Mouse (Mus musculus): ENCODE data around the gene Wdr83os. TPM values are rescaled to one million over a fixed set of nuclear protein-coding genes. Genes with fewer than 3 reads are reported as not detected.
"Not testable (repeated sequence)": the region's sequence is repeated elsewhere in the genome, so short reads cannot be mapped to it uniquely, and the experiment has no call there.

Gene Wdr83os
- polyA plus RNA-seq, 1 experiment from 2014 or later: 97.0 TPM

DNA sequence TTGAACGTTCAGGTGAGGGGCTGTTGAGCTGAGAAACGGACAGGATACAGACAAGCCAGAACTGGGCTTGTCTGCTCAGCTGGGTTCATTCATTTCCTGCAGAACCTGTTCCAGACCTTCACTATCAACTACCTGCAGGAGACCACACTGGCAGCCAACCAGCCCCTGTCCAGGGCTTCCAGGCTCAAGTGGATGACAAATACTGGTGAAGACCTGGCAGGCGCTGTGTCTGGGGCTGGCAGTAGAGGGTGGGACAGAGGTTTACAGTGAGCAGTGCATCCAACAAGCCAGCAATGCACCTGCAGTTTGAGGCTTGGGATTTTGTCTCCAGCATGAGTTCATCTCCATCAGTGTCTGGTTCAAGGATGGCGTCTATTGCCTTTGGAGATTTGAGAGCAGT is 16.3 kb downstream of the Wdr83os start:
- 81% methylated on average over 4 of the region's 4 CpGs for WGBS
- no peak overlapping the region for H3K4me3 ChIP-seq
- H3K36me3 ChIP-seq: peaks cover 49% of the 10 kb centered on the region
- no peaks in the 10 kb centered on the region for H3K4me1 ChIP-seq
- H3K27me3 ChIP-seq (ENCODE audit: insufficient read depth, poor library complexity, severe bottlenecking): no peaks in the 10 kb centered on the region
- H3K27ac ChIP-seq: no peak overlapping the region
- H3K9me3 ChIP-seq: no peaks in the 10 kb centered on the region
- DNase-seq (ENCODE audit: low spot score): peak; percentile 57

DNA sequence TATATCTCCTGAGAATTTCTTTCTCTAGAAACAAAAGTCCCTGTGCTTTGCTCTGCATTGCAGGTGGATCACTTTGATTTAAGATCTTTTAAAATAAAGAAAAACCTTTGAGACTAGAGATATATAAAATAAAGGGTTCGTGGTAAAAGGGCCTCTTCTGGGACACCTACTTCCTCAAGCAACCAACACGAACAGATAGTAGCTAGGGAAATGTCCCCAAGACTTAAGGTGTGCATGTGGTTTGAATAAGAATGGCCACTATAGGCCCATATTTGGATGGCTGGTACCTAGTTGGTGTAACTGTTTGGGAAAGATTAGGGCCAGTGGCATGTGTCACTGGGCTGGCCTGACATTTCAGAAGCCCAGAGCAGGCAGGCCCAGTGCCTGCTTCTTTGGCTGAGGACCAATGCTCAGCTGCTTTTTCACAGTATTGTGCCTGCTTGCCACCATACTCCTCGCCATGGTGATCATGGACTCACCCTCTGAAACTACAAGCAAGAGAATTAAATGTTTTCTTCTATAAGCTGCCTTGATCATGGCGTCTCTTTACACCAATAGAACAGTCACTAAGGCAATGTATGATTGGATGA is 19.6 kb downstream of the Wdr83os start:
- Histone ChIP-seq H3K36me3 (peaks cover 33% of the 10 kb centered on the region), H3K27me3 (ENCODE audit: insufficient read depth, poor library complexity, severe bottlenecking) (no peaks in the 10 kb centered on the region), H3K4me1 (no peaks in the 10 kb centered on the region), H3K4me3 (no peak overlapping the region), H3K27ac (no peak overlapping the region), H3K9me3 (no peaks in the 10 kb centered on the region)
- peak; percentile 68 for DNase-seq (ENCODE audit: low spot score)
- 73% methylated on average over 4 of the region's 4 CpGs for WGBS

DNA sequence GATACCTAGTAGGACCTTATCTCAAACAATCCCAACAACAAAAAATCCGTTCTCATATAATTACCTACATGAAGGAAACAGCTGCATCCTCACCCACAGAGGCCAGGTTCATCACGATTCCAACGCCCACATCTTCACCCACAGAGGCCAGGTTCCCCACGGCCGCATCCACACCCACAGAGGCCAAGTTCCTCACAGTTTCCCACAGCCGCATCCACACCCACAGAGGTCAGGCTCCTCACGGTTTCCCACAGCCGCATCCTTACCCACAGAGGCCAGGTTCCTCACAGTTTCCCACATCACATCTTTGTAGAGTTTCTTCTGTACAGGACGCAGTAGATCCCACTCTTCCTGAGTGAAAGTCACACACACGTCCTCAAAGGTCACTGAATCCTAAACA is 32.7 kb downstream of the Wdr83os start:
- peaks cover 23% of the 10 kb centered on the region for H3K36me3 ChIP-seq
- H3K4me1 ChIP-seq: no peaks in the 10 kb centered on the region
- H3K4me3 ChIP-seq: no peak overlapping the region
- peak; percentile 54 for DNase-seq (ENCODE audit: low spot score)
- H3K9me3 ChIP-seq: no peaks in the 10 kb centered on the region
- no peak overlapping the region for H3K27ac ChIP-seq
- WGBS: 91% methylated on average over 10 of the region's 10 CpGs
- no peaks in the 10 kb centered on the region for H3K27me3 ChIP-seq (ENCODE audit: insufficient read depth, poor library complexity, severe bottlenecking)

DNA sequence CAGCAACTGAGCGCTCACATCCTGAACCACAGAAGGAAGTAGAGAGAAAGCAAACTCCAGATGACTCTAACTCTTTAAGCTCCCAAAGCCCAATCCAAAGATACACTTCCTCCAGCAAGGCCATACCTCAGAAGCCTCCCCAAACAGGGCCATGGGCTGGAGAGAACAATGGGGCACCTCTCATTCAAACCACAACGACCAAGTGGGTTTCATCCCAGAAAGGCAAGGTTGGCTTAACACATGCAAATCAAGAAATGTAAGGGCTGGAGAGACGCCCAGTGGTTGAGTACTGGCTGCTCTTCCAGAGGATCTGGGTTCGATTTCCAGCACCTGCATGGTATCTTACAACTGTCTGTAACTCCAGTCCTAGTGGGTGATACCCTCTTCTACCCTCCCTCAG is 35.0 kb downstream of the Wdr83os start:
- Histone ChIP-seq H3K27ac (no peak overlapping the region), H3K9me3 (no peaks in the 10 kb centered on the region), H3K36me3 (peaks cover 12% of the 10 kb centered on the region), H3K4me3 (no peak overlapping the region), H3K27me3 (ENCODE audit: insufficient read depth, poor library complexity, severe bottlenecking) (no peaks in the 10 kb centered on the region), H3K4me1 (no peaks in the 10 kb centered on the region)
- DNase-seq (ENCODE audit: low spot score): peak; percentile 13
- WGBS: 73% methylated on average over 4 of the region's 4 CpGs

DNA sequence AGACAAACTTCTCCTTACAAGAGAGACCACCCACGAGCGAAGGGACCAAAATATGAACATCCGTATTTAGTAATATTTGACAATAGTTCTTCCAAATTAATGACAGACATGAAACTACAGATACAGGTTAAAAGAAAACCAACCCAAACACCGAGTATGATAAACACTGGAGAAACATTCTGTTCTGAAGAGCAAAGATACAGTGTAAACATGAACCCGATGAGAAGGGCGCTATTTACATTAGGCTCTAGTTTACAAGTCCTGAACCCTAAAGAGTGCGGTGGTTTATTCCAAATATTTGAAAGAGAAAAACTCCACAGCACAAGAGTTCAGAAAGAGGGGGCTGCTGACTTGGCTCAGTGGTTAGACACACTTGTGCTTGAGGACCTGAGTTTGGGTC is 36.4 kb downstream of the Wdr83os start:
- H3K9me3 ChIP-seq: no peaks in the 10 kb centered on the region
- H3K27me3 ChIP-seq (ENCODE audit: insufficient read depth, poor library complexity, severe bottlenecking): no peaks in the 10 kb centered on the region
- 0 out of 2 replicates have a peak, but pooled peaks cover 3% of the 10 kb centered on the region for H3K36me3 ChIP-seq
- 90% methylated on average over 7 of the region's 7 CpGs for WGBS
- no peaks in the 10 kb centered on the region for H3K4me1 ChIP-seq
- H3K4me3 ChIP-seq: no peak overlapping the region
- no peak overlapping the region for H3K27ac ChIP-seq
- peak; percentile 25 for DNase-seq (ENCODE audit: low spot score)

DNA sequence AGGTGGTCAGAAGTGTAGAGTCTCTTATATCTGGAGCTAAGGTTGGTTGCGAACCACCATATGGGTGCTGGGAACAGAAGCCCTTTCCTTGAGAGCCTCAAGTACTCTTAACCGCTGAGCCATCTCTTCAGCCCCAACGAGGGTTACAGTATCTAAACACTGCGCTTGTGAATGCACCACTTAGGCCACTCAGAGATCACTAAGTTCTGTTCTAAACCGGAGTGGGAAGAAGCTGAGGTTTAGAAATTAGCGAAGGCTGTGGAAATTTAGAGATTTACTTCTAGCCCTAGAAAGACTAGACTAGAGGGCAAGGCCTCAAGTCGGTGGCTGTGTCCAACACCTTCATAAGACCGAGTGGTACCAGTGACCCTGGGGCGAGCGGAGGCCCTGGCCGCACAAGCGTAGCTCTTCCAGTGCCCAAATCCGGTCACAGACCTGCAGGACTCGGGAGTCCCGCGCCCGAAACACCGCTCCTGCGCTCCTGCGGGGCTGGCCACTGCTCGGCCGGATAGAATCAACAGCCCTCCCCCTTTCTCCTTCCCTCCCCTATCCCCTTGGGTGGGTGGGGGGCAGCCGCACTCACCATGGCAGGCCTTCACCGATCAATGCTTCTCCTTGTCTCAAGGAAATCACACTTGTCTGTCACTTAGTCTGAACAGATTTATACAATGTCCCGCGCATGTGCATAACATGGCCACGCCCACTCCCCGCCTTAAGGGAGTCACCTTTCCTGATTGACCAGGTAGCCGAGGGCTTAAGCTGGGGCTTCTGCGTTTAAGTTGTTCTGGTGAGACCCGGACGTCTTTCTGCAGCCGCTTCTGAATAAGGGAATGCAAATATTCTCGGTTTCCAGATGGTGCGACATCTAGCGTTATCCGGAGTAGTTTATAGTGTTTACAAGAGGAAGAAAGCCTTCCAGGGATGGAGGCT is 38.8 kb downstream of the Wdr83os start:
- WGBS: 7% methylated on average over 37 of the region's 37 CpGs
- Histone ChIP-seq H3K27ac (peak overlapping the region; percentile 82), H3K27me3 (ENCODE audit: insufficient read depth, poor library complexity, severe bottlenecking) (no peaks in the 10 kb centered on the region)

DNA sequence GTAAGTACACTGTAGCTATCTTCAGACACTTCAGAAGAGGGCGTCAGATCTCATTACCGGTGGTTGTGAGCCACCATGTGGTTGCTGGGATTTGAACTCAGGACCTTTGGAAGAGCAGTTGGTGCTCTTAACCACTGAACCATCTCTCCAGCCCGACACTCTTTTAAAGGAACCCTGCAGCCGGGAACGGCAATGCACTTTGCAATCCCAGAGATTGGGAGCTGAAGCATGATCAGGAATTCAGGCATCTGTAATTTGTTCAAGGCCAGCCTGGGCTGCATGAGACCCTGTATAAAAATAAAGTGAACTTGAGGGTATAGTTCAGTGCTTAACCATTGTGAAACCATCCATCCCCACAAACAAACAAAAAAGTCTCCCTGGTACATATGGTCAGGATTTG is 39.7 kb downstream of the Wdr83os start:
- H3K36me3 ChIP-seq; H3K9me3 ChIP-seq; H3K27ac ChIP-seq; H3K4me1 ChIP-seq; H3K4me3 ChIP-seq; H3K27me3 ChIP-seq (ENCODE audit: insufficient read depth, poor library complexity, severe bottlenecking): not testable (repeated sequence)
- 82% methylated on average over 5 of the region's 5 CpGs for WGBS
- DNase-seq (ENCODE audit: low spot score): peak; percentile 66

More for the DNA sequence above, 38.8 kb downstream of the Wdr83os start:
- no peaks in the 10 kb centered on the region for H3K9me3 ChIP-seq
- H3K4me1 ChIP-seq: no peaks in the 10 kb centered on the region
- peak; percentile 87 for DNase-seq (ENCODE audit: low spot score)
- H3K4me3 ChIP-seq: peak overlapping the region; percentile 78
- no peaks in the 10 kb centered on the region for H3K36me3 ChIP-seq

DNA sequence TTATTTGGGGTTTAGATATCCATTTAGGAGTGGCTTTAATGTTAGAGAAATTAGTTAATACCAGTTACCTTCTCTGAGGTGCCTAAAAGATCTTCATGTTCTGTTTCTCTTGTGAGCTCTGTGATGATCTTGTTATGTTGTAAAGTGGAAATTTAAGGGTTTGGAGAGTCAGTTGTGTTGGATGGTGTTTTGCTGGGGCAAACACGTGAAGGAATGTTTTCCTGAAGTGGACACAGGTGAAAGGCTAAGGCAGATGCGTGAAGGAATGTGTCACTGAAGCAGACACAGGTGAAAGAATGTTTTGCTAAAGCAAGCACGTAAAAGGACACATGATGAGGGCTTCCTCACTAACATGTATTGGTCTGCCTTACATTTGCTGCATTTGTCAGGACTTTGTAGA is 42.5 kb downstream of the Wdr83os start, which contains the start of gene Zfp791:
Gene Zfp791 (minus strand): TSS at position 101 of the 400 bp plus-strand sequence.
- Histone ChIP-seq H3K4me1 (no peaks in the 10 kb centered on the region), H3K36me3 (no peaks in the 10 kb centered on the region), H3K27me3 (ENCODE audit: insufficient read depth, poor library complexity, severe bottlenecking) (no peaks in the 10 kb centered on the region), H3K4me3 (no peak within 1 kb of the TSS), H3K9me3 (no peaks in the 10 kb centered on the region), H3K27ac (no peak within 1 kb of the TSS)
- WGBS: 69% methylated on average over 3 of the region's 3 CpGs
- no peak for DNase-seq (ENCODE audit: low spot score)

DNA sequence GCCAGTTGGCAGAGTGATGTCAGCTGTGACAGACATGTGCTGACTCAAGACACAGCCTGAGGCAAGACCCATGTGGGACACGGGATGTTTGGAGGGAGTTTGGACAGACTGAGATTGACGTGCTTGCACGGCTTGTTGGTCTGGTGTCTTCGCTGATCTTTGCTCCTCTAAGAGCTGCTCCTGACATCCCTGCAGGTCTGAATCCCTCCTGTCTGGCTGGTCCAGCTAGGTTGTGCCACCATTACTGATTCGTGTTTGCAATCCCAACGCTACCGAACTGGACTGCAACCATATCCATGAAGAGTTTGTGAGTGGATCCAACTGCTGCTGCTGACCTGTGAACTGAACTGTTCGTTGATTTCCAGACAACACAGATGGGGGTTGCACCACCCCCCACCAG is 43.2 kb downstream of the Wdr83os start:
- H3K36me3 ChIP-seq: no peaks in the 10 kb centered on the region
- WGBS: 85% methylated on average over 8 of the region's 8 CpGs
- no peak overlapping the region for H3K4me3 ChIP-seq
- DNase-seq (ENCODE audit: low spot score): peak; percentile 73
- no peaks in the 10 kb centered on the region for H3K27me3 ChIP-seq (ENCODE audit: insufficient read depth, poor library complexity, severe bottlenecking)
- H3K27ac ChIP-seq: no peak overlapping the region
- H3K4me1 ChIP-seq: no peaks in the 10 kb centered on the region
- H3K9me3 ChIP-seq: no peaks in the 10 kb centered on the region

Small RNAs within 50 kb of the gene (microRNA-seq; reads per million reads assigned to microRNA genes)
- 6.6 reads per million, percentile 20 among the genes with 10 or more reads in this experiment for gene Gm23388
- 3.8 reads per million, percentile 10 among the genes with 10 or more reads in this experiment for gene Mir7070

Other genes with a start within 250 kb of the Wdr83os start
- 57.3 and 60.5 TPM in 2 replicates for gene Gadd45gip1, start 249.2 kb upstream of the Wdr83os start, polyA plus RNA-seq (2016; fragmentation: Nextera tagmentation; extraction: Ambion mirVana)
- gene Rad23a, start 240.1 kb upstream of the Wdr83os start, polyA plus RNA-seq (2016; fragmentation: Nextera tagmentation; extraction: Ambion mirVana): 137 and 154 TPM in 2 replicates
- 881 and 1,047 TPM in 2 replicates for gene Calr, start 233.8 kb upstream of the Wdr83os start, polyA plus RNA-seq (2016; fragmentation: Nextera tagmentation; extraction: Ambion mirVana)
- gene Farsa, start 223.8 kb upstream of the Wdr83os start, polyA plus RNA-seq (2016; fragmentation: Nextera tagmentation; extraction: Ambion mirVana): 80.8 and 108 TPM in 2 replicates
- 51.7 and 64.6 TPM in 2 replicates for gene Syce2, start 208.6 kb upstream of the Wdr83os start, polyA plus RNA-seq (2016; fragmentation: Nextera tagmentation; extraction: Ambion mirVana)
- 43.8 and 45.3 TPM in 2 replicates for gene Gcdh, start 186.8 kb upstream of the Wdr83os start, polyA plus RNA-seq (2016; fragmentation: Nextera tagmentation; extraction: Ambion mirVana)
- gene Klf1, start 178.8 kb upstream of the Wdr83os start, polyA plus RNA-seq (2016; fragmentation: Nextera tagmentation; extraction: Ambion mirVana): 54.2 and 54.3 TPM in 2 replicates
- gene Dnase2a, start 172.2 kb upstream of the Wdr83os start, polyA plus RNA-seq (2016; fragmentation: Nextera tagmentation; extraction: Ambion mirVana): 3.2 and 3.8 TPM in 2 replicates
- gene Mast1, start 143.4 kb upstream of the Wdr83os start, polyA plus RNA-seq (2016; fragmentation: Nextera tagmentation; extraction: Ambion mirVana): 0.09 and 0.16 TPM in 2 replicates
- gene Rtbdn, start 133.7 kb upstream of the Wdr83os start, polyA plus RNA-seq (2016; fragmentation: Nextera tagmentation; extraction: Ambion mirVana): 0.21 and 0.34 TPM in 2 replicates
- not detected in 2 replicates for gene Gm49661, start 111.3 kb upstream of the Wdr83os start, polyA plus RNA-seq (2016; fragmentation: Nextera tagmentation; extraction: Ambion mirVana)
- 810 and 835 TPM in 2 replicates for gene Prdx2, start 111.2 kb upstream of the Wdr83os start, polyA plus RNA-seq (2016; fragmentation: Nextera tagmentation; extraction: Ambion mirVana)
- gene Rnaseh2a, start 111.0 kb upstream of the Wdr83os start, polyA plus RNA-seq (2016; fragmentation: Nextera tagmentation; extraction: Ambion mirVana): 104 and 119 TPM in 2 replicates
- gene Junb, start 102.0 kb upstream of the Wdr83os start, polyA plus RNA-seq (2016; fragmentation: Nextera tagmentation; extraction: Ambion mirVana): 9.5 and 11.4 TPM in 2 replicates
- 8.4 and 14.7 TPM in 2 replicates for gene Hook2, start 90.1 kb upstream of the Wdr83os start, polyA plus RNA-seq (2016; fragmentation: Nextera tagmentation; extraction: Ambion mirVana)
- gene Best2, start 66.2 kb upstream of the Wdr83os start, polyA plus RNA-seq (2016; fragmentation: Nextera tagmentation; extraction: Ambion mirVana): not detected in 2 replicates
- 149 and 157 TPM in 2 replicates for gene Asna1, start 55.5 kb upstream of the Wdr83os start, polyA plus RNA-seq (2016; fragmentation: Nextera tagmentation; extraction: Ambion mirVana)
- 85.6 and 133 TPM in 2 replicates for gene Trir, start 53.9 kb upstream of the Wdr83os start, polyA plus RNA-seq (2016; fragmentation: Nextera tagmentation; extraction: Ambion mirVana)
- 27.2 and 28.4 TPM in 2 replicates for gene Tnpo2, start 43.8 kb upstream of the Wdr83os start, polyA plus RNA-seq (2016; fragmentation: Nextera tagmentation; extraction: Ambion mirVana)
- 20.2 and 21.0 TPM in 2 replicates for gene Fbxw9, start 20.7 kb upstream of the Wdr83os start, polyA plus RNA-seq (2016; fragmentation: Nextera tagmentation; extraction: Ambion mirVana)
- 0.51 and 0.57 TPM in 2 replicates for gene Gm5741, start 12.8 kb upstream of the Wdr83os start, polyA plus RNA-seq (2016; fragmentation: Nextera tagmentation; extraction: Ambion mirVana)
- gene Dhps, start 9.0 kb upstream of the Wdr83os start, polyA plus RNA-seq (2016; fragmentation: Nextera tagmentation; extraction: Ambion mirVana): 54.0 and 72.3 TPM in 2 replicates
- gene Wdr83, start 566 bp downstream of the Wdr83os start, polyA plus RNA-seq (2016; fragmentation: Nextera tagmentation; extraction: Ambion mirVana): 41.2 and 47.9 TPM in 2 replicates
- 27.2 and 30.7 TPM in 2 replicates for gene Man2b1, start 2.5 kb downstream of the Wdr83os start, polyA plus RNA-seq (2016; fragmentation: Nextera tagmentation; extraction: Ambion mirVana)
- gene Zfp791, start 42.4 kb downstream of the Wdr83os start, polyA plus RNA-seq (2016; fragmentation: Nextera tagmentation; extraction: Ambion mirVana): 0.84 and 1.00 TPM in 2 replicates
- gene Cks1brt, start 71.2 kb downstream of the Wdr83os start, polyA plus RNA-seq (2016; fragmentation: Nextera tagmentation; extraction: Ambion mirVana): not detected in 2 replicates
- not detected in 2 replicates for gene Olfr371, start 145.2 kb downstream of the Wdr83os start, polyA plus RNA-seq (2016; fragmentation: Nextera tagmentation; extraction: Ambion mirVana)
- 89.3 and 122 TPM in 2 replicates for gene Orc6, start 218.9 kb downstream of the Wdr83os start, polyA plus RNA-seq (2016; fragmentation: Nextera tagmentation; extraction: Ambion mirVana)
- gene Vps35, start 219.1 kb downstream of the Wdr83os start, polyA plus RNA-seq (2016; fragmentation: Nextera tagmentation; extraction: Ambion mirVana): 124 and 136 TPM in 2 replicates